Mouse (Mus musculus) hindlimb bud, embryonic 11.5 days (tissue): Measurements from ENCODE around the gene Fmnl3.

Experiments
- DNase-seq: peaks from one replicate; pipeline ENCODE4 v3.0.0-alpha.2; 2012; ENCODE audit warnings: low read depth, low spot score; ENCODE audit errors: extremely low spot score

Fmnl3 gene

DNA sequence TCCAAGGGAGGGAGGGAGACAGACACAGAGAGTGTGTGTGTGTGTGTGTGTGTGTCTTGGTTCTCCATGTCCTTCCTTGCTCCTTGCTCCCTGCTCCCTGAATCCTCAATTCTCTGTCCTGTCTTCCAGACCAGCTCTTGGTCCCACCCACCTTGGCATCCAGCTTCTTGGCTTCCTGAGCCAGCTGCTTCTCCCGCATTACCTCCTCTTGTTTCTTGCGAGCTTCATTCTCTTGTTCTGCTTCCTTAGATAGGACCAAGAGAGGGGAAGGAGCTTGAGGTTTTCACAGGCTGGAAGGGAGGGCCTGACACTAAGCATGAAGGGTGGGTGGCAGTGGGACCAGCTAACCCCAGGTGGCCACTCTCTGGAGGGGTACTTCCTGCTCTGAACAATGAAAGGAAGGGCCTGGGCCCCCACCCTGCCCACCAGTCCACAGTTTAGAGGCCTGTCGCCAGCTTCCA is 50.8 kb downstream of the Fmnl3 start:
- no peak for DNase-seq

GRCm38 (mm10) chr15:99318861-99319410 is 51.3 kb downstream of the Fmnl3 start:
- no peak for DNase-seq

DNA sequence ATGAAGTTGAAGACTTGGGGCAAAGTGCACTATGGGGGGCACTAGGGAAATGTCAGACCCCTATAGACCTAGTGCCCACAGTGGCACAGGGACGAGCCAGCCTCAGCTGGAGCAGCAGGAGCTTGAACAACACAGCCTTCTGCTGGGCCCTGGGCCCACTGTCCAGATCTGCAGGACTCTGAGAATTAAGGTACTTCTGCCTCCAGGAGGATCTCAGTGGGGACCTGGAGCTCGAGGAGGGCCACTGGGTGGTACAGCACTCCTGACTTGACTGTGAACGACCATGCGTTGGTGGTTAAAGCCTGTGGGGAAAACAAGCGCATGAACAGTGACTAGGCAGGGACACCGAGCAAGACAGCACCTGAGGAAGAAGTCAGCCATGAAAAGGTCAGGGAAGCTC is 52.2 kb downstream of the Fmnl3 start:
- no peak for DNase-seq

GRCm38 (mm10) chr15:99317267-99317651 is 53.0 kb downstream of the Fmnl3 start:
- no peak for DNase-seq

DNA sequence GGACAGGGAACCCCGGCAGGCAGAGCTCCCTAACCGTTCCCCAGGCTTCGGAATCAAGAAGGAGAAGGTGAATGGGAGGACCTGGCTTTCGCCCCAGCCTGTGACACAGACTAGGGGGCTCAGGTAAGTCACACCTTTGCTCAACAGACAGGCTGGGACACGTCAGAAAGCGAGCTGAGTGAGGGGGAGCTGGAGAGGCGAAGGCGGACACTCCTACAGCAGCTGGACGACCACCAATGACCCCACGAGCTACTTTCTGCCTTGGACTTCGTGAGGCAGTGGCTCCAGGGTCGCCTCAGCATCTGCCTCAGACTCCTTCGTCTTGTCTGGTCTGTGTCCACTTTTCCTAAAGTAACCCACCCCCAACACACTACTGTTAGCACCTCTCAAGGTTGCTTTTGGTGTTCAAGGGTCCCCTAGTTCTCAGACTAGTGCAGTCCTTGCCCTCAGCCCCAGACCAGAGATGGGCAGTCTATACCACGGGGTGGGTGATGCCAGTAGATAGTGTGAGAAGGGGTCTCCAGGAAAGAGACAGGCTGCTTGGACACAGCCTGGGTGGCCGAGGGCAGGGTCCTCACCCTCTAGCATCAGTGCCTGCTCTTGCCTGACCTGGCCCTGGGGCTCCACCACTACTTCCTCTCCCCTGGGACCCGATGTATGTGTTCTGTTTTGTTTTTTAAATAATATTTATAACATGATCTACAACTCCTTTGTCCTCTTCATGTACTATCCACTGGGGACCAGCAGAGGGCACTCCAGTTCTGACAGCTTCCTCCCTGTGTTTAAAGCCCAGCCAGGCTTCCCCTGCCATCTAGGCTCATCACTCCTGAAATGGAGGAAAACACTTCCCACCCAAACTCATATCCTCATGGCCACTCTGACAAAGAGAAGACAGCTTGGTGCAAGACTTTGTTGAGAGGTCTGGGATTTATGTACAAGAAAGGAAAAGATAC is 53.7 kb downstream of the Fmnl3 start:
- DNase-seq: peak; percentile 35

DNA sequence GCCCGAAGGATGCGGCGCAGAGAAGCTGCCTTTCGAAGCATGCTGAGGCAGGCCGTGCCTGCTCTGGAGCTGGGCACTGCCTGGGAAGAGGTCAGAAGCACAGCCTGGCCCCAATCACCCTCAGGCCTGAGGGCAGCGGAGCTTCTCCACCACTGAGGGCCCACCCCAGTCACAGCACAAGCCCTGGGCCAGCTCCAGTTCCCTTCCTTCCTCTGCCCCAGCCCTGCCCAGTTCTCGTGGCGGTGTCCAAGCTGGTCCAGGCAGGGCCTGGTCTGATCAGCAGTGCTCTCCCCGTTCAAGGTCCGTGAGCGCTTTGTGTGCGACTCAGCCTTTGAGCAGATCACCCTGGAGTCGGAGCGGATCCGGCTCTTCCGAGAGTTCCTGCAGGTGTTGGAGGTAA is 55.4 kb downstream of the Fmnl3 start:
- DNase-seq: no peak

GRCm38 (mm10) chr15:99310617-99311016 is 59.7 kb downstream of the Fmnl3 start:
- DNase-seq: no peak

DNA sequence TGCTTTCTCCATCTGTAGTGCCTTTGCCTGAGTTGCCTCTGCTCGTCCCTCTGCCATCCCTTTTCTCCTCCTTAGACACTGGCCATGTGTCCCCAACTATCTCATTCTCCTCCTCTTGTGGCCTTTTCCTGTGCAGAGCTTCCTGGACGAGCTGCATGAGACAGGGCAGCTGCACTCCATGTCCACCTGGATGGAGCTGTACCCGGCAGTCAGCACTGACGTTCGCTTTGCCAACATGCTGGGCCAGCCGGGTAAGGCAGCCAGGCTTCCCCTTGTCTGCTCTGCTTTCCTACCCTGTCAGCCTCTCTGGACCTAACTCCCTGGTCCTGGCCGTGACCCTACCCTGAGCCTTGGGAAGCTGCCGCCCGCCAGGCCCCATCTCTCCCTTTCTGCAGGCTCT is 60.7 kb downstream of the Fmnl3 start:
- DNase-seq: no peak

GRCm38 (mm10) chr15:99307476-99307875 is 62.8 kb downstream of the Fmnl3 start:
- no peak for DNase-seq

DNA sequence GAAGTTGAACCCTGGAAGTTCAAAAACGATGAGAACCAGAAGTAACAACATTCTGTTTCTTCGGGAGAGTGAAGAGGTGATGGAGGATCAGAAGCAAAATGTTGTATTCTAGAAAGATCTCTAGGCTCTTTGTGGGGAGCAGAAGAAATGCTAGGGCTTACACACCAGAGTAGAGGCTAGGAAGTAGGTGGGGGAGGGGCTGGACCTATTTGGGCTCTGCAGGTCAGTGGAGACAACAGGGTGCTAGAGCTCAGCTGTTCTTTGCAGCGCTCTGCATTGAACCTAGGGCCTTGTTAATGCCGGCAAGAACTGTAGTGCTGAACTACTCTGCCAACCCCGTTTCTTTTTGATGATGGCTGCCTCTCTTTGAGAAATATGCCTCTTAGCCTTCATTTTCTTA is 74.1 kb downstream of the Fmnl3 start:
- no peak for DNase-seq

- DNase-seq: no peak
Measured at GRCm38 (mm10) chr15:99295484-99295981, 74.7 kb downstream of the Fmnl3 start, which contains the start of gene Fam186b. TSS of gene Fam186b (minus strand) at chr15:99295888.

DNA sequence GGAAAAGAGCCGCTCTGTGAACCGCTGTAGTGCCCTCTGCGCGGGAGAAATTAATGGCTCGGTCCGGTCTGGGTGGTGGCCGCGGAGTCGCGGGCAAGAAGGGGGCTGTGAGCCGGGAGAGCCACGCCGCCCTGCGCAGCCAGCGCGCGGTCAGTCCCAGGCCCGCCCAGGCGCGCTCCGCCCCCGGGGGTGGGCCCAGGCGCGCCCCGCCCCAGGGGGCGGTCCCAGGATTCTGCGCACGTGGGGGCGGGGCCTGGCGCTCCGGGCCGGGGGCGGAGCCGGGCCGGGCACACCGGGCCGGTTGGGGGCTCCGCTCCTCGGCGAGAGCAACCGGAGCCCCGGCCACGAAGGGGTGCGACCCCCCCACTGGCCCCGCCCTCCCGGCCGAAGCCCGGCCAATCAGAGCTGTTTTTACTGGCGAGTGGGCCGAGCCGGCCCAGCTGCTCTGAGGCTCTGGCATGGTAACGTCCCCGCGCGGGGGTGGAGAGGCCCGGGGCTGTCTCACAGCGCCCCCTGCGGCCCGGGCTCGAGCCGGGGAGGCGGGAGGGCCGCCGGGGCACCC is 75.4 kb downstream of the Fmnl3 start, which contains the start of gene Prpf40b:
Gene Prpf40b (plus strand): TSS at position 275 of the 562 bp plus-strand sequence.
- DNase-seq: peak; percentile 22

DNA sequence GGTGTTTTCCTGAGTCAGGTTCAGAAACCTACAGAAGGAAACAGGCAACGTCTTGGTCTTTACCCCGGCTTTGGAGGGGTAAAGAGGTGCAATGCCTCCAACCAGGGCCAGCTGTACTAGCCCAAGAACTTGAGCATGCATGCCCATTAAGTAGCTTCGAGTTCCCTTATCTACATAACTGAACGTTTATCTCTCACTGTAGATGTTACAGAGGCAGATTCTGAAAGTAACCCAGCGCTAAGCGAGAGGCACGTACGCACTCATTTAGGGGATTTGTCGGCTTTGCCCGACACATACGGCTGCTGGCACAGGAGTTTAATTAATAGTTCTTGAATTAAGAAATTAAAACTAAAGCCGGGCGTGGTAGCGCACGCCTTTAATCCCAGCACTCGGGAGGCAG is 76.0 kb downstream of the Fmnl3 start:
- DNase-seq: no peak

- DNase-seq: no peak
Measured at GRCm38 (mm10) chr15:99290586-99290985, 79.7 kb downstream of the Fmnl3 start.

DNA sequence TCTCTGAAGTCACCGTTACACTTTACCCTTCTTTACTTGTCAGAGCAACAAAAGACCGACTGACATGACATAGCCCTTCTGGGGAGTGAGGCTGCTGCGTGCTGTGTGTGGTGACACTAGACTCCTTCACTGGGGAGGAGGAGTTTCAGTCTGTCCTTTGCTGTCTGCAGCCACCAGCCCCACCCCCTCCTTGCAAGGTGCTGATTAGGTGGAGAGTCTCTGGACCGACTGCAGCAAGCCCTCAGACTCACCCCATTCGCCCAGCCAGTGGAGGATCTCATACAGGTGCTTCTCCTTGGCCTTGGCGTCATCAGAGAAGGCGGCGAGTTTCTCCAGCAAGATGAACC is 85.1 kb downstream of the Fmnl3 start:
- DNase-seq: no peak

DNA sequence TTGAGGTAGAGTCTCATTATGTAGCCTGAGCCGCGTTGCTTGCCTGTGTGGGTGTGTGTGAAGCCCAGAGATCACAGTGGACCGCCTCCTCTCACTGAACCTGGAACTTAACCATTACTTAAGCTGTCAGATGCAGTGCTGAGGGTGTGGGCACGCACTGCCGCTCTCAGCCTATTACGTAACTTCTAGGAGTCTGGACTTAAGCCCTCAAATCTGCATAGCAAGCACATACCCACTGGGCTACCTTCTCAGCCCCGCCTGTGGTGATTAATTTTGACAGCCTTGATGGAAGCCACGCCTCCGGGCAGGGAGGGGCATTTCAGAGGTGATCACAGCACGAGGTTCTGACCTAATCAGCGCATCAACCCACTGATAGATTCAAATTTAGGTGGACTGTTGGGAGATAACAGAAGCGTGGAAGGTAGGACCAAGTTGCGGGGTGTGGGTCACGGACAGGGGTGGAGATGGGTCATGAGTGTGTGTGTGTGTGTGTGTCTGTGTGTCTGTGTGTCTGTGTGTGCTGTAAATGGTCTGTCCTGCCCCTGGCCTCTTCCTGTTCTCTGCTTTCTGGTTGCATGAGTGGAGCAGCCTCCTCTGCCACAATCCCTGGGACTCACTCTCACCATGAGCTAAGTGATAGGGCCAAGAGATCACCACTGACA is 85.6 kb downstream of the Fmnl3 start:
- DNase-seq: no peak

GRCm38 (mm10) chr15:99283456-99283855 is 86.8 kb downstream of the Fmnl3 start:
- no peak for DNase-seq

GRCm38 (mm10) chr15:99278271-99278670 is 92.0 kb downstream of the Fmnl3 start:
- DNase-seq: no peak

DNA sequence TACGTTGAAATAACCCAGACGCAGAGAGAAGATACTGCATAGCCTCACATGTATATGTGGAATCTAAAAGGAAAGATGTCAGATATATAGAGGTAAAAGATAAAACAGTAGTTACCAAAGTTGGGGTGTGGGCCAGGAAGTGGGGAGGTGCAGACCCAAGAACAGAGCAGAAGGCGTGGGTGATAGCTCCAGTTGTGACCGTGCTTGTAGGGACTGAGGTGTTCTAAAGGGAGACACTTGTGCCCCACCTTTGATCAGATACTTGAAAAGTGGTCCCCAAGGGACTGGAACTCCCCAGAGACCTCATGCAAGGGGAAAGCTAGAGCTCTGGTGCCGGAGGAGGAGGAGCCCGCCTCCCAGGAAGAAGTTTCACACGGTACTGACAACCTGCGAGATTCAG is 94.2 kb downstream of the Fmnl3 start:
- DNase-seq: no peak
